Mouse (Mus musculus) ES-CJ7 (cell line): ENCODE results near the gene Ifna6.
A peak's percentile ranks its signal among the peaks of the same experiment; 100 is the strongest.

Source experiments
- DNase-seq: peaks from one replicate; pipeline ENCODE4 v3.0.0; 2011; ENCODE audit warnings: low read depth, low spot score

Ifna6 gene

DNA sequence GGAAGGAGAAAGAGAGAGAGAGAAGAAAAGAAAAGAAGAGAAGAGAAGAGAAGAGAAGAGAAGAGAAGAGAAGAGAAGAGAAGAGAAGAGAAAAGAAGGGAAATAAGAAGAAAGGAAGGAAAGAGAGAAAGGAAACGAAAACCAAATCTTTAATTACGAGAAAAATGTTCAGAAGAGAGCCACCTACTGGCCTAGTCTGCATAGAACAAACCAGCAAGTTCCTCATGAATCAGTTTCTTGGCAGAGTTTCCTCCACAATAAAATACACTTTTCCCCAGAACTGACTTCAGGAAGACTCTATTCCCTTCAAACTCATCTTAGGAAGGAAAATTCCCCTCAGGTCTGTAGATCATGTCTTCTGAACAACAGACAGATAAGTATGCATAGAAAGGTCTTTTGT is 18.1 kb downstream of the Ifna6 start:
- DNase-seq, result no peak

DNA sequence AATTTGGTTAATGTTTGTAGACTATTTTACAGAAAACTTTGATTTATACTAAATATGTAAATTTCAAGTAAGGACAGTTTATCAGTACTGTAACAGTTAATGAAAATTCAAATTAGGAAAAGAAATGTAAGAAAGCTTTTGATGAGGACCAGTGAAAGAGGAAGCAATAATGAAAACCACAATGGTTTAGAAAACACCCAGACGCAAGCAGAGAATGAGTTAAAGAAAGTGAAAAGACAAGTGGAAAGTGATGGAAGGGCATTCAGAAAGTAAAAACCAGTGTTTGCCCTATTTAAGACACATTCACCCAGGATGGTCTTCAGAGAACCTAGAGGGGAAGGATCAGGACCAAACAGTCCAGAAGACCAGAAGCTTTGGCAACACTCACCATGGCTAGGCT is 22.5 kb downstream of the Ifna6 start, which contains the start of gene Ifna1:
TSS of gene Ifna1 (plus strand) at position 390 of the 400 bp plus-strand sequence.
- DNase-seq, result no peak

DNA sequence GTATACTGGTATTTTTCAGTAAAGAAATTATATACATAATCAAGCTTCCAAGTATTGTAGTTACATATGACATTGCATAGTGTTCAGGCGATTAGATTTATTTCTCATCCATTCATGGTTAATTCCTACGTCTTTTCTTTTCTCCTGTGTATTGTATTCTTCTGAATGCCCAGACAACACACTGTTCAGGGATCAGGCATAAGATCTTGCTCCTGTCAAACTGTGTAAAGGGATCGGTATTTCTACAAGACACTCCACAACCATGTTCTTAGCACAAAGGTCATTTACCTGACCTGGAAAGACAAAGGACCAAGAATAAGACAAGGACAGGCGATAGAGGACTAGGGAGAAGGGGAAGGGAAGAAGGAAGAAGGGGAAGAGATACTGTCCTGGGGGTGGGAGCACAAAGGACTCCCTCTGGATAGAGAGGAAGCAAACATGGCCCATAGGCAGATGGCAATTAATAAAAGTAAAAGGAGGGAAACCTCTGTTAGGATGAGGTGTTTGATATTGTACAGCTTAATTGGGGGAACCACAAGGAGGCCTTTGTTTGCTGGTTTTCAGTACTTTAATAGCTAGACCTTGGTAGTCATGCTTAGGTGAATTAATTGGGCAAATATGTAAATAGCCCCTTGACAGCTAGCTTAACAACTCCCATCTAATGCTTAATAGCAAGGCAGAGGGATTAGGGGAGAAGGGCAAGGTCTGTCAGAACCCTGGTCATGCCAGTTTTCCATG is 24.0 kb downstream of the Ifna6 start:
- no peak for DNase-seq

DNA sequence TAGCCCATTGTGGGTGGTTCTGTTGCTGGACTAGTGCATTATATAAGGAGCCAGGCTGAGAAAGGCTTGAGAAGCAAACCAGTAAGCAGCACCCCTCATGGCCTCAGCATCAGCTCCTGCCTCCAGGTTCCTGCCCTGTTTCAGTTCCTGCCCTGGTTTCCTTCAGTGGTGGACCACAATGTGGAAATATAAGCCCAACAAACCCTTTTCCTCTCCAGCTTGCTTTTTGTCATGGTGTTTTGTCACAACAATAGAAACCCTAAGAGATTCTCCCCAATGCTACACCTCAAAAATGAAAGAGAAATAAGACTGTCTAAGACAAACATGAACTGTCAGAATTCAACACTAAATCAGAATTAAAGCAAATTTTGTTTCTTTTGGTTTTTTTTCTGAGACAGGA is 32.0 kb downstream of the Ifna6 start:
- no peak for DNase-seq

DNA sequence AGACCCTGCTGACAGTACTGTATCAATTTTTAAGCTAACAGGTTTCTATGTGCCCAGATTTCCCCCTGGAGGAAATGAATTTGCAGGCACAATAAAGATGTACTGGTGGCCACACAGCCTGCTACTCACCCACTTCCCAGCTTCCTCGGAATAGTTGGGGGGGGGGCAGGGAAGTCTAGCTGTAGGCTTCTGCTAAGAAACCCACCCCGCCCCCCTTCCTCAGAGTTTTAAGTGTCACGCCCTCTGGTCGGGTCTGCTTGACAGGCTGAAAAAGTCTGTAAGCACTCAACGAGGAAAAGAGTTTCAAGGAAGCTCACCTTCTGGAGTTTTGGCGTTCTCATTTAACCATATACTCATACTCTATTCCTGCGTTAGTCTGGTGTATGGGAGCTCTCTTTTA is 36.1 kb downstream of the Ifna6 start:
- DNase-seq, result peak; percentile 75

DNA sequence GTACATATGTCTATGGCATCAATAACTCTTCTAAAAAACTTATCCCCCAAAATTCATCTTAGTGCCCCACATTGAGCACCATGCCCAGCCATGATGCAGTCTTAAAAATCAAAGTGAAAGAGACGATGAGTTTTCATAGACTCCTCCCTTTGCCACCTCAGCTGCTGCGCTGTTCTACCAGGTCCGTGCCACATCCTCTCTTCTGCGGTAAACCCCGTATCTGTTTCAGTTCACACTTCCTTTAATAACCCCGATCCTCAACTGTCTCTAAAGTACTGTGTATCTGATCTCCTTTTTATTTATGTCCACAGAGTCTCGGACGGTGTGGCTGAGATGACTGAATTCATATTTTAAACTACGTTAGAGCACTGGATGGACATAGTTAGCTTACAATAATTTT is 37.4 kb downstream of the Ifna6 start:
- no peak for DNase-seq

DNA sequence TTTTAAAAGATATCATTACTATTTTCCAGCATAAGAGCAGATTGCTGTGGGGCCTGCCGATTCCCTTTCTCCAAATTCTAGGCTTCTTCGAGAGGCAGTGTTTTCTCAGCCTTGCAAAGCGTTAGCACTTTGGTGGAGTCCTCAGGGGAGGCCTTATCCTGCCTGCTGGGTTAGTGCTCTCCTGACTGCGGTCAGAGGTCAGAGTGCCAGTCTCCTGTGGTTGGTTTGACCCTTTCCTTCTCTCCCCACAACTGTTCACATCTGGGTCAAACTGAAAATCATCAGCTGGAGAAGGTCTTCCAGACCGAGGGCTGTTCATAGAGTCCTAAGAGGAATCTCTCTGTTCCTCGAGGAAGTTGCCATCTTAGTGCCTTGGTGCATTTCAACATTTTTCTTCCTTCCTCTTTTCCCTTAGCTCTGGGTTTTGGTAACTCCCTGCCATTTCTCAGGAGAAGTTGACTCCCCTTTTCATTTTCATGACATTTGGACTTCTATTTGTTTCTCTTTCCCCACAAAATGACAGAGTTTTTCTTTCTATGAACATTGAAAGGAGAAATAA is 37.9 kb downstream of the Ifna6 start:
- DNase-seq, result no peak

DNA sequence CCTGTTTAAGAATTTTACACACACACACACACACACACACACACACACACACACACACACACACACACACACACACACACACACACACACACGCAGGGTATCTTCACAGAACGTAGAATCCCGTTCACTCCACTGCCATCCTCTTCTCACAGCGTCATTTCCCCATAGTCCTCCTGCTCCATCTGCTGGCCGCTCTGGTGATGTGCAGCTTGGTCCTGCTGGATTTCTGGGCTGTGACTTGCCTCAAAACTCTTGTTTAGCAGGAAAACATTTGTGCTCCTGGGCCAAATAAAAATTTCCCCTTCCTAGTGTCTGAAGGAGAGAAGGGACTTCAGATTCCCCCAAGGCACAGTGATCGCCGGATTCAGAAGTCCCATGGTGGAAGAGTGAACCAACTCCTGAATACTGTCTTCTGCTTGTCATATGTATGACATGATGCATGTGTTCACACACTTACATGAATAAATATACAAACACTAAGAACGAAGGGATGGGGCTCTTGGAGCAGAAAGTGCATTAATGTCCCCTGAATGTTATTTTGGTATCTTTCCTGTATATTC is 40.2 kb downstream of the Ifna6 start:
- DNase-seq, result peak; percentile 81

DNA sequence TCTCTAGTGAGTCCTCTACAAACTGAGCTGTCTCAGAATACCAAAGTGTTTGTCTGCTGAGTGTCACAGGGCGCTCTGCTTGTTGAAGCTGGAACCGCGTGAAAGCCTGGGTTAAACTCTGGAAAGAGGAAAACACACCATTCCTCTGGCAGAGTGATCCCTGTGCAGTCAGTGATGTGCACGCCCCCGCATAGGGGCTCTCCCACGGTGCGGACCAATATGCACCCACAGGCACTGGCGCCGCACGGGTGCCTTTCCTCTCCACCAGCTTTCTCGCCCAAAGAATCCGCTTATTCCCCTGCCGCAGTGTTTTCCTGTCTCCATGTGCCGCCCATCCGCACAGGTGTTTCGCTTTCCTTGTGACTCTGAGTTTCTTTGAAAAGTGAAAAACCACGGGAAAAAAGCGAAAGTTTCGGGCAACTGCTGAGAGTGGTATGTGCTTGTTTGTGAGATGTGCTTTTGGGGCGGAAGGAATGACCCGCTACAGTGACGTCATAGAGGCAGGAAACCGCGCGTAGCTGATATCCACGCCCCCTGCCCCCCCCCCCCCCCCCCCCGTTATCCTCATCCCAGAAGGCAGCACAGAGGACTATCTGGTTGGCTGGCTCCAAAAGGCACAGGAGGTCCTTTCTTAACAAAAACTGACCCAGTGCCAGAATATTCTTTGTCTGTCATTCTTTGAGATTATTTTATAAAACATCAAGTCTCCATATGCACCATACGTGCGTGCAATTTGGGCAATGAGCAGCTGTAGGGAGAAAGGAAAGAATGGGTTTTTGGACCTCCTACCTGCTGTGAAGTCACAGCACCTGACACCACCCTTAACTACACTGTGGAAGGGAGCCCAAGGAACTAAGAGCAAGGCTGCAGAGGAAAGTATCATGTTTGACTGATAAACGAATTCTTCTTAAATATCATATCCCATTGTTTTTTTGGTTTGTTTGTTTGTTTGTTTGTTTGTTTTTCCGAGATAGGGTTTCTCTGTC is 41.0 kb downstream of the Ifna6 start:
- peak; percentile 46 for DNase-seq

DNA sequence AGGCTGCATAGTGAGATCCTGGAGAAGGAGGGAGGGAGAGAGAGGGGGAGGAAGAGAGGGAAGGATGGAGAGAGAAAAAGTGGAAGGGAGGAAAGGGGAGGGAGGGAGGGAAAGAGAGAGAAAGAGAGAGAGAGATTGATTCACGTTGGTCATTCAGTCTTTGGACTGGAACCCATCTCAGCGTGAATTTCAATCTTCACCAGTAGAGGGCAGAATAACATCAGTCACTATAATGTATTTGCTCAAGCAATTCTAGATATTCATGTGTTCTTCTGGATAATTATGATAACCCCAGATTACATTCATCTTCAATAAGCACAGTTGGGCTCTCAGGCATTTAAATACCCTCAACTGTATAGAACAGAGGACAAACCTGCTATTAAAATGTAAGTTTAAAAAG is 45.5 kb downstream of the Ifna6 start:
- DNase-seq, result peak; percentile 28

DNA sequence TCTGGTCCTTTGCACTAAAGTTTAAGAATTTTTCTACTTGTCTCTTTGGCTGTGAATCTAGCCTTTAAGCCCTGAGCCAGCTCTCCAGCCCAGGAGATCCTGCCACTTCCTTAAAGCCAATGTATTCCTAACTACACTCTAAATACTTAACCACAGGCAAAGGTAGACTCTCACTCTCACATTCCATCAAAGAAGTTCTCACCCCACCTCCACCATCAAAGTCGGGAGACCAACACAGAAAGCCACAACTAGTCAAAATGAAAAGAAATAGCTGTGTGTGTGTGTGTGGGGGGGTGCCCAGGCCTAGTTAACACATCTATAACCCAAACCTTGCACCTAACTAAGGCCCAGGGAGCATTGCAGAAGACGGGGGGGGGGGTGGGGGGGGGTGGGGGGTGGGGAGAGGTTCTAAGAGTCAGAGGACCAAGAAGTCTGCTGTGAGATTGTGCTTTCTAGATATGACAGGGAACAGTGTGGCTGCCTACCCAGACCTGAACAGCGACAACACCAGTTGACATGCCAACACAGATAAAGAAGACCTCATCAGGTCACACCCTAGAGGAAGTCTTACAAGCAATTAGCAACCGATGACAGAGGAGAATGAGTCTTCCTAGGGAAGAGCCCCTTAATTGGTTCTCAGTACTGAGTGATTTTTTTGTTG is 48.3 kb downstream of the Ifna6 start:
- no peak for DNase-seq

DNA sequence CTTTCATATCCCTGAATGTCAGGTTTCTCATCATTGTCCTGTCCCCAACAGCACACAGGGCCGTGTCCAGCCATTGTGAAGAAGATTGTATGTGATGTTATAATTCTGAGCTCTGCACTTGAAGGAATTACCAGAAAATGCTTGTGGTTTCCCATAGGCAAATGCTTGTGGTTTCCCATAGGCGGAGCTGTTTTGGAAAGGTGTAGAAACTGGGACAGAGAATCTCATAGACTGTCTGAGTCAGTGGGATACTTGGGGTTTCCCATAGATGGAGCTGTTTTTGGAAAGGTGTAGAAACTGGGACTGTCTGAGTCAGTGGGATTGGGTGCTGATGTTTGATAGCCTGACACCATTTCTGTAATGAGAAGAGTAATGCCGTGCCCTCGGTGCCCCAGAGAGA is 49.3 kb downstream of the Ifna6 start:
- peak; percentile 49 for DNase-seq
